Mouse (Mus musculus): ENCODE results near the gene Plekho2. TPM values are rescaled to one million over a fixed set of nuclear protein-coding genes. Genes with fewer than 3 reads are reported as not detected.

Gene Plekho2
- 18.6 and 19.7 TPM in 2 replicates for polyA plus RNA-seq (2015; fragmentation: Nextera tagmentation; extraction: Ambion mirVana)

DNA sequence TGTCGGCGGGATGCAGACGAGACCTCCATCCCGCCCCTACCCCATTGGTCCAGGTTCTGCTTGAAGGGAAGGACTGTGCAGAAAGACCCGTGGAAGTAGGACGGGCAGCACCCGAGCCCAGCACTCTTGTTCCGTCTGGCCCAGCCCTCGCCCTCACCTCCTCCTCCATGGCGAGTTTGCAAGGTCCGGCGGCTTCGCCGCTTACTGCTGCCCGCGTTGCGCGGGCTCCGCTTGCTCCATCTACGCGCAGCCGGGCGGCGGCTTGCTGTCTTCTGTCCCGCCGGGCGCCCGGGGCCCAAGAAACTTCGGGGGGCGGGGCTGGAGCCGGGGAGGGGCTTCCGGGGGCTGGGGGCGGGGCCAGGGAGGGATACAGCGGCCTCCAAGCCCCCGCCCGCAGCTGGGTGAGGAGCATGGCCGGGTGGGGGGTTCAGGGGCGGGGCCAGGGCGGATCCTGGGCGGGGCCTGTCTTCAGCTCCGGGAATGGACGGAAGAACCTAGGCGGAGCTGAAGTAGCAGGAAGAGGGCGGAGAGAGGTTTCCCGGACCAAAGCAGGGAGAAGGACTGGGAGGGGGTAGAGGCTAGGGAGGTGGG is at the start of gene Plekho2:
Gene Plekho2, minus strand, starts transcription at position 260 of the 591 bp plus-strand sequence.
- no peaks in the 10 kb centered on the region for H3K9me3 ChIP-seq
- WGBS, result under 1% methylated on average over 43 of the region's 45 CpGs
- H3K4me1 ChIP-seq, result peaks cover 47% of the 10 kb centered on the region
- peak within 1 kb of the TSS; percentile 65 for H3K4me3 ChIP-seq
- no peaks in the 10 kb centered on the region for H3K27me3 ChIP-seq
- no peaks in the 10 kb centered on the region for H3K36me3 ChIP-seq
- peak within 1 kb of the TSS; percentile 83 for H3K27ac ChIP-seq
- peak within 1 kb of the TSS; percentile 49; the same call in 1 of the 2 replicates for H3K9ac ChIP-seq
- ATAC-seq (ENCODE audit: insufficient number of reproducible peaks, low FRiP score, low TSS enrichment, low read depth), result peak; percentile 95
- H3K4me2 ChIP-seq, result peak within 1 kb of the TSS; percentile 60

- peaks cover 30% of the 10 kb centered on the region for H3K27me3 ChIP-seq
- peak within 1 kb of the TSS; percentile 77 for H3K27ac ChIP-seq
- peaks cover 24% of the 10 kb centered on the region for H3K4me1 ChIP-seq
- no peaks in the 10 kb centered on the region for H3K9me3 ChIP-seq
- no peak for ATAC-seq (ENCODE audit: insufficient number of reproducible peaks, low FRiP score, low TSS enrichment, low read depth)
- H3K9ac ChIP-seq, result peak within 1 kb of the TSS; percentile 60
- no peaks in the 10 kb centered on the region for H3K36me3 ChIP-seq
- 2% methylated on average over 39 of the region's 40 CpGs for WGBS
- H3K4me2 ChIP-seq, result peak within 1 kb of the TSS; percentile 94
- H3K4me3 ChIP-seq, result peak within 1 kb of the TSS; percentile 59
These were observed 49.4 kb upstream of the Plekho2 start, which contains the start of gene Rbpms2 for GRCm38 (mm10) chr9:65629025-65629766. Rbpms2 (plus strand) TSS chr9:65629648.

- ATAC-seq (ENCODE audit: insufficient number of reproducible peaks, low FRiP score, low TSS enrichment, low read depth), result no peak
- no peak overlapping the region for H3K27ac ChIP-seq
- no peak overlapping the region for H3K4me2 ChIP-seq
- H3K27me3 ChIP-seq, result peaks cover 16% of the 10 kb centered on the region
- H3K4me1 ChIP-seq, result peaks cover 7% of the 10 kb centered on the region
- no peaks in the 10 kb centered on the region for H3K9me3 ChIP-seq
- H3K9ac ChIP-seq, result no peak overlapping the region
- H3K36me3 ChIP-seq, result no peaks in the 10 kb centered on the region
- 59% methylated on average over 2 of the region's 2 CpGs for WGBS
- H3K4me3 ChIP-seq, result no peak overlapping the region
These were observed 44.4 kb upstream of the Plekho2 start for GRCm38 (mm10) chr9:65624266-65624665.

GRCm38 (mm10) chr9:65622826-65623225 is 43.0 kb upstream of the Plekho2 start:
- ATAC-seq (ENCODE audit: insufficient number of reproducible peaks, low FRiP score, low TSS enrichment, low read depth), result no peak
- Histone ChIP-seq H3K4me2 (no peak overlapping the region), H3K27me3 (peaks cover 7% of the 10 kb centered on the region; the same call in 1 of the 2 replicates), H3K36me3 (no peaks in the 10 kb centered on the region), H3K9me3 (no peaks in the 10 kb centered on the region), H3K4me1 (no peaks in the 10 kb centered on the region), H3K9ac (no peak overlapping the region), H3K4me3 (no peak overlapping the region), H3K27ac (no peak overlapping the region)
- 87% methylated on average over 5 of the region's 5 CpGs for WGBS

DNA sequence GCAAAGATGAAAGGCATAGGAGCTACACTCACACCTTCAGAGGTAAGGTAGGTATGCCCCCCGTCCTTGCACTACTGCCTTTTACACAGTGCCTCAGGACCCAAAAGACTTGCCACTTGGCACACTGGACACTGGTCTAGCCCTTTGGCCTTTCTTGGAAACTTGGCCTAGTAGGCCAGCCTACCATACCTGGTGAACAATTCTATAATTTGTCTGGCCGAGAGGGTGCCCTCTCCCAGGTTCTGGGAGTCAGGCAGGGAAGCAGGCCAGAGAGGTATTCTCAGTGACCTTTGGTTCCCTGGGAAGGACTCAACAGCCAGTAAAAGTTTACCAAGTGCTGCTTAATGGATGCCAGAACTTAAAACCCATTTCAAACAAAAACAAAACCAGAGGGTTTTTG is 41.8 kb upstream of the Plekho2 start:
- 70% methylated on average over 2 of the region's 2 CpGs for WGBS
- no peaks in the 10 kb centered on the region for H3K27me3 ChIP-seq
- no peak for ATAC-seq (ENCODE audit: insufficient number of reproducible peaks, low FRiP score, low TSS enrichment, low read depth)
- no peak overlapping the region for H3K4me2 ChIP-seq
- no peak overlapping the region for H3K9ac ChIP-seq
- H3K4me1 ChIP-seq, result no peaks in the 10 kb centered on the region
- no peaks in the 10 kb centered on the region for H3K9me3 ChIP-seq
- no peak overlapping the region for H3K4me3 ChIP-seq
- no peaks in the 10 kb centered on the region for H3K36me3 ChIP-seq
- H3K27ac ChIP-seq, result no peak overlapping the region

- ATAC-seq (ENCODE audit: insufficient number of reproducible peaks, low FRiP score, low TSS enrichment, low read depth), result no peak
- Histone ChIP-seq H3K36me3 (no peaks in the 10 kb centered on the region), H3K4me2 (no peak overlapping the region), H3K4me3 (no peak overlapping the region), H3K4me1 (no peaks in the 10 kb centered on the region), H3K27me3 (no peaks in the 10 kb centered on the region), H3K9ac (no peak overlapping the region), H3K27ac (no peak overlapping the region), H3K9me3 (no peaks in the 10 kb centered on the region)
- 93% methylated on average over 4 of the region's 4 CpGs for WGBS
These were observed 41.4 kb upstream of the Plekho2 start for GRCm38 (mm10) chr9:65621196-65621595.

DNA sequence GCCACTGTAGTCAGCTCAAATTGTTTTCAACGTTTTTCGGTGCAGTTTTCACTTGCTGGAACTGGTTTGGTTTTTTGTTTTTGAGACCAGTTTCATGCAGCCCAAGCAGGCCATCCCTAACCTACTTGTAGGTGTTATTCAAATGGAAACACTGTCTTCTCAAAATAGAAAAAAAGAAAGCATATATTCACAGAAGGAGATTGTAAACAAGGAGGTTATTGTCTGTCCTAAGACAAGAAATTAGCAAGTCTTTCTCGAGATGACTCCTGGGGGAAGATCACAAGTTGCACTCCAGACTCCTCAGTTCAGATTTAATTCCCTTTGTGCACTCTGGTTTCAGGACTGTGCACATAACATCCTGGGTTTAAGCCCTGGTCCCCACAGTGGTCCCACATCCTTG is 39.5 kb upstream of the Plekho2 start:
- ATAC-seq (ENCODE audit: insufficient number of reproducible peaks, low FRiP score, low TSS enrichment, low read depth), result no peak
- H3K9me3 ChIP-seq, result no peaks in the 10 kb centered on the region
- no peaks in the 10 kb centered on the region for H3K27me3 ChIP-seq
- no peak overlapping the region for H3K4me2 ChIP-seq
- no peaks in the 10 kb centered on the region for H3K36me3 ChIP-seq
- no peaks in the 10 kb centered on the region for H3K4me1 ChIP-seq
- no peak overlapping the region for H3K27ac ChIP-seq
- WGBS, result 57% methylated on average over 3 of the region's 3 CpGs
- H3K9ac ChIP-seq, result no peak overlapping the region
- no peak overlapping the region for H3K4me3 ChIP-seq

DNA sequence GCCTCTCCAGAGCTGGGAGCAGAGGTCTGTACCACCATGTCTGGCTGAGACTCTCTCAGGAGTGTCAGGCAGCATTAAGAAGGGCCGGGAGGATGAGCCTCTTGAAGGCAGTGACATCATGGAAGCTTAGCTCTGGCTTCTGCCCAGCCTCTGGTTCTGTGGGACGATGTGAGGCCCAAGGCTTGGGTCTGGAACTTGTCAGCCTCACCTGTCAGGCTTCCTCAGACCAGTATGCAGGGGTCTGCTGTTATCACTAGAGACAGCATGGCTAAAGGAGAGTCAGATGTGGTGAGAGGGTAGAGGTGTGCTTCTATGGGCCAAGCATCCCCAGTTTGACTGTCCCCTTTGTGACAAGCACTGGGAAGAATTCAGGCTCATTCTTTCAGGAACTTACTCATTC is 33.3 kb upstream of the Plekho2 start:
- Histone ChIP-seq H3K4me2 (no peak overlapping the region), H3K4me1 (no peaks in the 10 kb centered on the region), H3K9me3 (no peaks in the 10 kb centered on the region), H3K36me3 (no peaks in the 10 kb centered on the region), H3K27ac (no peak overlapping the region), H3K27me3 (no peaks in the 10 kb centered on the region), H3K4me3 (no peak overlapping the region), H3K9ac (no peak overlapping the region)
- no peak for ATAC-seq (ENCODE audit: insufficient number of reproducible peaks, low FRiP score, low TSS enrichment, low read depth)
- WGBS, result 21% methylated on average over 2 of the region's 2 CpGs

- ATAC-seq (ENCODE audit: insufficient number of reproducible peaks, low FRiP score, low TSS enrichment, low read depth), result no peak
- 84% methylated on average over 5 of the region's 5 CpGs for WGBS
- no peaks in the 10 kb centered on the region; the same call in 1 of the 2 replicates for H3K4me1 ChIP-seq
- H3K4me3 ChIP-seq, result no peak overlapping the region
- no peaks in the 10 kb centered on the region for H3K27me3 ChIP-seq
- H3K27ac ChIP-seq, result no peak overlapping the region
- no peak overlapping the region for H3K4me2 ChIP-seq
- H3K9me3 ChIP-seq, result no peaks in the 10 kb centered on the region
- H3K9ac ChIP-seq, result no peak overlapping the region
- no peaks in the 10 kb centered on the region for H3K36me3 ChIP-seq
These were observed 32.2 kb upstream of the Plekho2 start for GRCm38 (mm10) chr9:65611969-65612486.

GRCm38 (mm10) chr9:65607120-65607519 is 27.3 kb upstream of the Plekho2 start:
- no peak for ATAC-seq (ENCODE audit: insufficient number of reproducible peaks, low FRiP score, low TSS enrichment, low read depth)
- Histone ChIP-seq H3K4me1 (peaks cover 13% of the 10 kb centered on the region), H3K27me3 (no peaks in the 10 kb centered on the region), H3K4me2 (no peak overlapping the region), H3K9me3 (no peaks in the 10 kb centered on the region), H3K36me3 (no peaks in the 10 kb centered on the region), H3K4me3 (no peak overlapping the region), H3K27ac (no peak overlapping the region), H3K9ac (no peak overlapping the region)
- WGBS, result 44% methylated on average over 2 of the region's 2 CpGs

- H3K27me3 ChIP-seq, result no peaks in the 10 kb centered on the region
- no peaks in the 10 kb centered on the region for H3K9me3 ChIP-seq
- no peak overlapping the region for H3K4me2 ChIP-seq
- H3K9ac ChIP-seq, result no peak overlapping the region
- WGBS, result 42% methylated on average over 9 of the region's 9 CpGs
- no peak overlapping the region for H3K4me3 ChIP-seq
- no peak for ATAC-seq (ENCODE audit: insufficient number of reproducible peaks, low FRiP score, low TSS enrichment, low read depth)
- no peaks in the 10 kb centered on the region for H3K36me3 ChIP-seq
- no peak overlapping the region for H3K27ac ChIP-seq
- H3K4me1 ChIP-seq, result peaks cover 13% of the 10 kb centered on the region
These were observed 26.7 kb upstream of the Plekho2 start for GRCm38 (mm10) chr9:65606321-65607109.
